Mouse (Mus musculus) lung, postnatal 0 days (tissue): Measurements from ENCODE around the gene Serpinb1c. TPM values are rescaled to one million over a fixed set of nuclear protein-coding genes. Genes with fewer than 3 reads are reported as not detected.
"Not testable (repeated sequence)": the region's sequence is repeated elsewhere in the genome, so short reads cannot be mapped to it uniquely, and the experiment has no call there.

Experiments used
- ATAC-seq: fragments of 200-750 bp; cut with Nextera tagmentation; 2 replicates; pipeline ENCODE4 v1.8.0; 2017; ENCODE audit warnings: moderate library complexity
- DNase-seq: peaks from one replicate; pipeline ENCODE4 v3.0.0-alpha.2; 2016; ENCODE audit warnings: low spot score
- H3K27ac ChIP-seq: fragments of 300-500 bp; sonication (generic); 2 replicates; pipeline ENCODE4 v1.5.1; 2014; ENCODE audit warnings: antibody characterized with exemption, mild to moderate bottlenecking, low read length, mixed read lengths
- H3K27me3 ChIP-seq: fragments of 300-500 bp; sonication (generic); replicated peaks from 2 replicates; pipeline ENCODE4 v1.6.1; 2014; ENCODE audit warnings: low read length, mixed read lengths; ENCODE audit not compliant: insufficient read depth
- H3K36me3 ChIP-seq: fragments of 300-500 bp; sonication (generic); 2 replicates; pipeline ENCODE4 v1.6.1; 2014; ENCODE audit warnings: low read length, mixed read lengths; ENCODE audit not compliant: insufficient read depth
- H3K4me1 ChIP-seq: fragments of 300-500 bp; sonication (generic); 2 replicates; pipeline ENCODE4 v1.6.1; 2014; ENCODE audit warnings: antibody characterized with exemption, low read depth, low read length, mixed read lengths; ENCODE audit not compliant: insufficient read depth
- H3K4me2 ChIP-seq: fragments of 300-500 bp; sonication (generic); replicated peaks from 2 replicates; pipeline ENCODE4 v1.6.1; 2014; ENCODE audit warnings: low read depth, mild to moderate bottlenecking, low read length, moderate library complexity, mixed read lengths
- H3K4me3 ChIP-seq: fragments of 300-500 bp; sonication (generic); 2 replicates; pipeline ENCODE4 v1.5.1; 2014; ENCODE audit warnings: low read depth, low read length
- H3K9ac ChIP-seq: fragments of 300-500 bp; sonication (generic); replicated peaks from 2 replicates; pipeline ENCODE4 v1.6.1; 2014; ENCODE audit warnings: low read depth, mild to moderate bottlenecking
- H3K9me3 ChIP-seq: fragments of 300-500 bp; sonication (generic); 2 replicates; pipeline ENCODE4 v1.6.1; 2016; ENCODE audit warnings: low read length, mixed read lengths
- CTCF ChIP-seq: IDR thresholded peaks from 2 replicates; pipeline ENCODE4 v1.5.1; 2016; ENCODE audit warnings: antibody characterized with exemption, mild to moderate bottlenecking
- EP300 ChIP-seq: IDR thresholded peaks from 2 replicates; pipeline ENCODE4 v1.6.1; 2016; ENCODE audit warnings: antibody characterized with exemption, mild to moderate bottlenecking, control low read depth
- WGBS: fragments of 180-500 bp; shearing (Covaris S2); extraction: QIAGEN DNeasy Blood & Tissue Kit; methylation state at CpG from one replicate; pipeline ENCODE4 v1.1.7; 2014; 5-methylcytosine and 5-hydroxymethylcytosine counted together
- polyA plus RNA-seq: library from polyadenylated mRNA; unstranded; fragments of >200 nt; fragmentation: Nextera tagmentation; extraction: Ambion mirVana; gene quantifications from 2 replicates; pipeline ENCODE4 v1.2.1, GENCODE M21; 2015

The Serpinb1c gene
- 0.07 and 0.11 TPM in 2 replicates for polyA plus RNA-seq

- no peaks in the 10 kb centered on the region for H3K4me1 ChIP-seq
- no peak within 1 kb of the TSS for H3K27ac ChIP-seq
- WGBS = 63% methylated on average over 2 of the region's 2 CpGs
- DNase-seq (no peak), ATAC-seq (no peak)
- no peaks in the 10 kb centered on the region for H3K36me3 ChIP-seq
- H3K4me2 ChIP-seq = no peak within 1 kb of the TSS
- TF ChIP-seq CTCF (no peak), EP300 (no peak)
- H3K27me3 ChIP-seq = no peaks in the 10 kb centered on the region
- H3K9ac ChIP-seq = no peak within 1 kb of the TSS
- no peaks in the 10 kb centered on the region for H3K9me3 ChIP-seq
- H3K4me3 ChIP-seq = no peak within 1 kb of the TSS
Observed at GRCm38 (mm10) chr13:32898111-32898510, at the start of gene Serpinb1c. TSS of gene Serpinb1c (minus strand) at chr13:32898211.

- H3K4me1 ChIP-seq, H3K4me3 ChIP-seq, H3K4me2 ChIP-seq, H3K9me3 ChIP-seq, H3K36me3 ChIP-seq, H3K9ac ChIP-seq, H3K27me3 ChIP-seq: not testable (repeated sequence)
- ATAC-seq = peak; percentile 86
- H3K27ac ChIP-seq = peak overlapping the region; percentile 54; the same call in 1 of the 2 replicates
- DNase-seq = peak; percentile 55
- 49% methylated on average over 3 of the region's 3 CpGs for WGBS
- TF ChIP-seq EP300 = peak; percentile 84
Observed at GRCm38 (mm10) chr13:32939191-32939590, 41.2 kb upstream of the Serpinb1c start.

GRCm38 (mm10) chr13:32938275-32938674, 40.3 kb upstream of the Serpinb1c start:
- DNase-seq (peak; percentile 26), ATAC-seq (peak; percentile 89)
- H3K4me2 ChIP-seq, H3K36me3 ChIP-seq, H3K4me1 ChIP-seq, H3K27ac ChIP-seq, H3K4me3 ChIP-seq, H3K9me3 ChIP-seq, H3K9ac ChIP-seq, H3K27me3 ChIP-seq: not testable (repeated sequence)
- WGBS = 50% methylated on average over 4 of the region's 4 CpGs
- peak; percentile 99 for TF ChIP-seq EP300

GRCm38 (mm10) chr13:32934706-32935381, 36.8 kb upstream of the Serpinb1c start:
- ATAC-seq (no peak), DNase-seq (no peak)
- Histone ChIP-seq H3K27me3 (no peaks in the 10 kb centered on the region), H3K4me1 (peaks cover under 1% of the 10 kb centered on the region; the same call in 1 of the 2 replicates), H3K36me3 (no peaks in the 10 kb centered on the region), H3K4me3 (no peak overlapping the region), H3K9me3 (no peaks in the 10 kb centered on the region), H3K9ac (no peak overlapping the region), H3K27ac (no peak overlapping the region), H3K4me2 (no peak overlapping the region)
- TF ChIP-seq EP300 = no peak
- no peak for TF ChIP-seq CTCF
- WGBS = 12% methylated on average over 1 of the region's 1 CpGs

GRCm38 (mm10) chr13:32929107-32929750, 31.2 kb upstream of the Serpinb1c start:
- peaks cover 9% of the 10 kb centered on the region; the same call in 1 of the 2 replicates for H3K4me1 ChIP-seq
- no peaks in the 10 kb centered on the region for H3K36me3 ChIP-seq
- H3K27ac ChIP-seq = peak overlapping the region; percentile 62
- DNase-seq (peak; percentile 75), ATAC-seq (peak; percentile 56)
- no peak overlapping the region for H3K9ac ChIP-seq
- H3K4me2 ChIP-seq = no peak overlapping the region
- no peaks in the 10 kb centered on the region for H3K9me3 ChIP-seq
- H3K27me3 ChIP-seq = no peaks in the 10 kb centered on the region
- no peak overlapping the region for H3K4me3 ChIP-seq
- WGBS = 52% methylated on average over 2 of the region's 2 CpGs
- TF ChIP-seq EP300 (no peak), CTCF (no peak)

- 62% methylated on average over 1 of the region's 1 CpGs for WGBS
- TF ChIP-seq EP300 = no peak
- no peak for TF ChIP-seq CTCF
- ATAC-seq (no peak), DNase-seq (peak; percentile 45)
- H3K27ac ChIP-seq = peak overlapping the region; percentile 68
- H3K9ac ChIP-seq = no peak overlapping the region
- H3K4me1 ChIP-seq = peaks cover 9% of the 10 kb centered on the region; the same call in 1 of the 2 replicates
- no peak overlapping the region for H3K4me3 ChIP-seq
- H3K27me3 ChIP-seq = no peaks in the 10 kb centered on the region
- H3K9me3 ChIP-seq = no peaks in the 10 kb centered on the region
- H3K4me2 ChIP-seq = no peak overlapping the region
- H3K36me3 ChIP-seq = no peaks in the 10 kb centered on the region
Observed at GRCm38 (mm10) chr13:32927241-32927640, 29.2 kb upstream of the Serpinb1c start.
